Mouse (Mus musculus) lung, postnatal 36 days (tissue): ENCODE measurements around the gene Kcnc3.

Source experiments
- DNase-seq: peaks from one replicate; pipeline ENCODE4 v3.0.0; 2022; ENCODE audit warnings: mixed read lengths

The Kcnc3 gene

DNA sequence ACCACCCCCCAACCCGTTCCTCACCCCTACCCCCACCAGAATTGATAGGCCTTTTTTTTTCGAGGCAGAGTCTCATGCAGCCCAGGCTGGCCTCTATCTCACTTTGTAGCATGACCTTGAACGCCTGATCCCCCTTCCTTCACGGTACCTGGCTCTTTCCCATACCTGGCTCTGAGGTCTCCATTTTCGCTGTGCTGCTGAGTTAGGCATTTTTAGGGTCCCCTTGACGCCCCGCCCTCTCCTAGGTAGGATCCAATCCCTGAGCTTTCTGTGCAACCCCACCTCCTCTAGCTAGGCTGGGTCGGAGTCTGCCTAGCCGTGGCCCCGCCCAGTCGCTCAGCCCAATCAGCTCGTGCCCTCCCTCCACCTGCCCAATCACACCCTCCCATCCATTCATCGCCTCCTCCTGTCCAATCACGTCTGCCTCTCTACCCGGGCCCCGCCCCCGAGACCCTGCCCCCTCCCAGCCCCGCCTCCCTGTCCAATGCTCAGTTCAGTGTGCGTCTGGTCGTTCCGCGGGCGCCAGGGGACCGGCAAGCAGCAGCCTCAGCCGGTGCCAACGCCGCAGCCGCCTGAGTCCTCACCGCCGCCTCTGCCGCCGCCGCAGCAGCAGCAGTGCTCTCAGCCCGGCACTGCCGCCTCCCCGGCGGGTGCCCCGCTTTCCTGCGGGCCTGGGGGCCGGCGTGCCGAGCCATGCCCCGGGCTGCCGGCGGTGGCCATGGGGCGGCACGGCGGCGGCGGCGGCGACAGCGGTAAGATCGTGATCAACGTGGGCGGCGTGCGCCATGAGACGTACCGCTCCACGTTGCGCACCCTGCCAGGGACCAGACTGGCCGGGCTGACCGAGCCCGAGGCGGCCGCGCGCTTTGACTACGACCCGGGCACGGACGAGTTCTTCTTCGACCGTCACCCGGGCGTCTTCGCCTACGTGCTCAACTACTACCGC lies at the start of gene Kcnc3:
Gene Kcnc3, plus strand, starts transcription at position 263 of the 946 bp plus-strand sequence.
- peak; percentile 94 for DNase-seq

DNA sequence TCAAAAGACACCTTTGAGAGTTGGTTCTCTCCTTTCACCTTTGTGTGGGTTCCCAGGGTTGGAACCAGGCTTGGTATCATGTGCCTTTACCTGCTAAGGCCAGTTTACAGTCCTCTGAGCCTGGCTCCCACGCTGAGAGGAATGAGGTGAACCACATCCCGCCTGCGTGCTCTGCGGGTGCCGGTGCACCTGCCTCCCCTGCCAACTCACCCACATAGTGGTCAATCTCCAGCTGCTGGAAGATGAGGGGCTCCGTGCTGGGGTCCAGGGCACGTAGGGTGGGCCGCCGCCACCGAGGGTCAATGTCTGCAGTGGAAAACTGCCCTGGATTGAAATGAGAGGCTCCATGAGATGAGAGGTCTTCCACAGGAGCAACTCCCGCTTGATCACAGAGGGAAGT lies 47.9 kb upstream of the Kcnc3 start:
- DNase-seq, result no peak

DNA sequence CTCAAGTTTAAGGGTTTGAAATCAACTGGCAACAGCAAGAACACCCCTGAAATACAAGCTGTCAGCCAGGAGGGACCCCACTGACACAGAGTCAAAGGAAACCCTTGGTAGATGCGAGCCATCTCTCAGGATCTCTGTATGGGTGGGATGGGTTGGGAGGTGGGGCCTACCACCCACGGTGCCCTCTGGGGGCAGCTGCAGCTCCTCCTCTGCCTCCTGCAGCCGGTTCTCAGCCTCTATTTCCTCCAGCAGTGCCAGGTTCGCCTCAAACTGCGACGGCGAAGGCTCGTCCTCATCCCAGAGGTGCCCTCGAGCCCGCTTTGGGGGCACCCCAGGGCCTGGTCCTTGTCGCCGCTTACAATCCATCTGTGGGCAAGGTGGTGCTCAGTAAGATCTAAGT lies 47.4 kb upstream of the Kcnc3 start:
- no peak for DNase-seq

DNA sequence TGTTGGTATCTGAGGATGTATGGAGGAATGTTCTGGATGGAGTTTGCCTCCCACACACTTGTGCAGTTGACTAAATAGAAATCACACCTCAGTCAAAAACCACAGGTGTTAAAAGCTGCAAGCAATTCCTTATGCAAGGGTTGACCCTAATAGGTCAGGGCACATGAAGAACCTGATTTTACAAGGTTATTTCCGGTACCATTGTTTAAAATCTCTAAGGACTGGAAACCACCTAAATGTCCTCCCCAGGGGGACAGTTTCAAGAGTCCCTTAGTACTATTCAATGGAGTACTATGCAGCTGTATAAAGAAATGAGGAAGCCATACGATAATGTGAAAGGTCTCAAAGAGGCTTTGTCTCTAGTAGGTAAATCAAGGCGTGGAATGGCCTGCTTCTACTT lies 44.2 kb upstream of the Kcnc3 start:
- no peak for DNase-seq

DNA sequence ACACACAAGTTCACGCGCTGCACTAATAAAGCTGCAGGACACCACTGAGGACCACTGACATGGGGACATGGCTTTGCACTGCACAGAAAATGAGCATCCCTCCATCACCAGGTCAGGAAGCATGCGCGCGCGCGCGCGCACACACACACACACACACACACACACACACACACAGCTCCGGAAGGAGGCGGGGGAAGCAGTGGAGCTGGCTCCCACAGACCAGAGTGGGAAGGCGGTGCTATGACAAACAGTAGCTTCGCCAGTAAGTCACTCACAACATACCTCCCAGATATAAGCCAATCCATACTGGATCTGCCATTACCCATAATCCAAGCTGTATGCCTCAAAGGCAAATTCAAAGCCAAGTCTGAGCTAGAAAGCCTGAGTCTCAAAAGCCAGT lies 43.4 kb upstream of the Kcnc3 start:
- no peak for DNase-seq

GRCm38 (mm10) chr7:44547725-44548124 lies 42.7 kb upstream of the Kcnc3 start:
- no peak for DNase-seq

DNA sequence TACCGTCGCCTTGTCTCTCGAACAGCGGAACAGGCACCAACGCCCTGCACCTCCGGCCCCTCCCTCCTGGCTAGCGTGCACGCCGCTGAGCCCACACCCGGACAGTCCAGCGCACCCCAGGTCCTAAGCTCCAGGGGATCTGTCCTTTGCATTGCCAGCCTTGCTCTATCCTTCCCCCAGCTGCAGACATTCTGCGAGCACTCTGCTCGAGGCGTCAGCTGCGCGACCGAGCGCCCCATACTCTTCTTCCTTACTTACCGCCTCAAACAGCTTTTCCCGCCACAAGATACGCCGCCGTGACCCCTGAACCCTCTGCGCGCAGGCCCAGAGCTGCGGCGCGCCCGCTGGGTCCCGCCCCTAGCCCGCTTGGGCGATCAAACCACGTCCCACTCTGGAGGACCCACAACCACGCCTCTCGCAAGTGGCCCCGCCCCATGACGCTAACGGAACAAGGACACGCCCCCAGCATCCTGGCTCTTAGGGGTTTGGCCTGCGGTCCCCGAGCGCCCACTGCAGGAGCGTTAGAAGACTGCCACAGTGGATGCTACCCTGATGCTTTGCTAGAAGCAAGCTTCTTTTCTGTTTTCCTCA lies 41.9 kb upstream of the Kcnc3 start, which contains the start of gene Pold1:
Gene Pold1, minus strand, starts transcription at position 353 of the 591 bp plus-strand sequence.
- DNase-seq, result peak; percentile 100

- DNase-seq, result no peak
Measured at GRCm38 (mm10) chr7:44549621-44550408, 40.6 kb upstream of the Kcnc3 start.

- DNase-seq, result no peak
Measured at GRCm38 (mm10) chr7:44550409-44550678, 40.1 kb upstream of the Kcnc3 start.

DNA sequence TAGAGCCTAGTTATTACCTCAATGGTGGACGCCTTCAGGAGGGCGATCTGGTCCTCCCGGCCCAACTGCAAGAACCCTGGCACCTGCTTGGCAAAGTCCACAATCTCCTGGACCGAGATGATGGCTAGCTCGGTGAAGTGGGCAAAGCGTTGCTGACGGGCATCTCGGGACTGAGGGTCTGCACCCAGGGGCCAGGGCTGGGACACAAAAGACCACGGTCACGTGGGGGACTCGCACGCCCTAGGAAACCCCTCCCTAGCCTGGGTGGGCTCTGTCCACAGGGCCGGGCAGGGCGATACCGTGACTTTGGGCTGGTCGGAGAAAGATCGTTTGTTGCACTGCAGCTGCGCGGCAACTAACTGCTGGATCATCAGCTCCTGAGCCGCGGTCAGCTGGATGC lies 39.2 kb upstream of the Kcnc3 start:
- DNase-seq, result no peak

- DNase-seq, result no peak
Measured at GRCm38 (mm10) chr7:44551731-44552130, 38.7 kb upstream of the Kcnc3 start.

GRCm38 (mm10) chr7:44552141-44552908 lies 38.1 kb upstream of the Kcnc3 start:
- no peak for DNase-seq

GRCm38 (mm10) chr7:44553196-44553764 lies 37.2 kb upstream of the Kcnc3 start:
- DNase-seq, result peak; percentile 84

- DNase-seq, result peak; percentile 98
Measured at GRCm38 (mm10) chr7:44553826-44554225, 36.6 kb upstream of the Kcnc3 start, which contains the start of gene Nr1h2. Gene Nr1h2 (minus strand): TSS chr7:44553951.

DNA sequence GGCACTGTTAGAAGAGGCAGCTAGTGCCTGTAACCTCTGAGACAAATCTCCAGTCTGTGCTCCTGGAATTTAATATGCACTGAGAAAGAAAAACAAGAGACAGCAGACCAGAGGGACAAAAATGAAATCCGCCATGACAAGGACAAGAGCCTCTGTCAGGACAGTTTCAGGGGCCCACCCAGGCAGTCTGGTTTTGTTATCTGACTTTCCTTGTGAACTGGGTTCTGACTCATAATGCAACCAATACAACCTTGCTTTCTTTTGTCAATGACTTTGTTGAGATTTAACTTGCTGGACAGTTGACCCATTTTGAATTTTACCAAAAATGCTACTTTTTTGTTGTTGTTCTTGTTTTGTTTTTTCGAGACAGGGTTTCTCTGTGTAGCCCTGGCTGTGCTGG lies 32.8 kb upstream of the Kcnc3 start:
- no peak for DNase-seq

- DNase-seq, result peak; percentile 92
Measured at GRCm38 (mm10) chr7:44560435-44561400, 29.7 kb upstream of the Kcnc3 start.

- peak; percentile 60 for DNase-seq
Measured at GRCm38 (mm10) chr7:44563284-44563683, 27.2 kb upstream of the Kcnc3 start.

- DNase-seq, result no peak
Measured at GRCm38 (mm10) chr7:44564486-44564885, 26.0 kb upstream of the Kcnc3 start.

DNA sequence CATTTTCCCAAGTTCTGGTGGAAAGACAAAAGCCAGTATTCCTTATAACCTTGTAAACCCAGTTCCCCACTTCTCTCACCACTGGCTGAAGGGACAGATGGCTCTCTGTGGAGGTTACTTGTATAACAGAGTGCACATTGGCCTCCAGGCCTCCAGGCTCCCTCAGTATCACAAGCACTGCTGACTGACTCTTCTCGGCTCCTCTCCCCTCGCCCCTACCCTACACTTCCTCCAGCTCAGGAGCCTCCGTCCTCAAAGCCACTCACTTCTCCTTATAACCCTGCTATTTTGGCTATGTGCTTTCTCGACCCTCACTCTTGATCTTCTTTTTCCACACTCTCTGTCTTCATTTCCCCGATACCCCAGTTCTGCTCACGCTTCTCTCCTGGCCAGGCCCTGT lies 25.1 kb upstream of the Kcnc3 start:
- no peak for DNase-seq

DNA sequence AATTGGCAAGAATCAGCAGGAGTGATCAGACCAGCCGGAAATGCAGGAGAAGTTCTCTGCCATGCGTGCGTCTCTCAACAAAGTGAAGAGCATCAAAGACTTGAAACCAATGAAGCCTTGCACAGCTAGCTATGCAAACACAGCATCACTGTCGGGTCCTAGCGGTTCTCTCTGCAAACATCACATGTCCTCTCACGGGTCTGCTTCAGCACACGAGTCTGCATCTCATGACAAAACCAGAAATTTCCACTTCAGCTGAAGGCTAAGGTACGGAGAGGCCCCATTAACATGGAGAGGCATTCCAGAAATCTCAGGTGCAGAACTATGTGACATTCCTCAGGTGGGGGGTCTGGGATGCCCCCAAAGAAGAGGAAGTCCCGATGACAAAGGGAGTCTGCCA lies 21.7 kb upstream of the Kcnc3 start:
- DNase-seq, result no peak

DNA sequence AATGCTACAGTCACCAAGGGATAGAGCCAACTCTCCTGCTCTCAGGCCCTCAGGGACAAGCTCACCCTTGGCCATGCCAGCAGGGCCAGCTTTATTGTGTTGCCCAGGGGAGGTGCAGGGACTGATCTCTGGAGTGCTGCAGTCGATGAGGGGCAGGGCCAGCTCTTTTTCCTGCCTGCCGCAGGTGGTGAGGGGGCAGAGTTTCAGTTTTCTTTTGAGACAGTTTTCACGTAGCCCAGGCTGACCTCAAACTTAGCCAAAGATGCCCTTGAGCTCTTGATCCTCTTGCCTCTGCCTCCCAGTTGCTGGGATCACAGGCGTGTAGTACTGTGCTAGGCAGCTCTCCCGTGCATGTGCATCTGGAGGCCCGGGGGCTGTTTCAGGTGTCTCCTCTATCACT lies 19.5 kb upstream of the Kcnc3 start:
- no peak for DNase-seq
